Mouse (Mus musculus) ES-E14 (cell line): ENCODE data around the gene Cux1.

Experiments used
- CHD2 ChIP-seq: IDR thresholded peaks from 2 replicates; pipeline ENCODE4 v1.6.1; 2014; ENCODE audit warnings: mild to moderate bottlenecking, low read depth, low read length, inconsistent platforms
- HCFC1 ChIP-seq: IDR thresholded peaks from 2 replicates; pipeline ENCODE4 v1.6.1; 2012; ENCODE audit warnings: low read length, inconsistent platforms, borderline replicate concordance; ENCODE audit not compliant: insufficient read depth
- MAFK ChIP-seq: IDR thresholded peaks from 2 replicates; pipeline ENCODE4 v1.6.1; 2014; ENCODE audit warnings: mild to moderate bottlenecking, low read depth, low read length, inconsistent platforms; ENCODE audit not compliant: insufficient read depth
- ZC3H11A ChIP-seq: IDR thresholded peaks from 2 replicates; pipeline ENCODE4 v1.6.1; 2012; ENCODE audit warnings: low read depth, mild to moderate bottlenecking, inconsistent platforms, low read length, borderline replicate concordance
- ZNF384 ChIP-seq: IDR thresholded peaks from 2 replicates; pipeline ENCODE4 v1.6.1; 2012; ENCODE audit warnings: low read depth, low read length, inconsistent platforms

DNA sequence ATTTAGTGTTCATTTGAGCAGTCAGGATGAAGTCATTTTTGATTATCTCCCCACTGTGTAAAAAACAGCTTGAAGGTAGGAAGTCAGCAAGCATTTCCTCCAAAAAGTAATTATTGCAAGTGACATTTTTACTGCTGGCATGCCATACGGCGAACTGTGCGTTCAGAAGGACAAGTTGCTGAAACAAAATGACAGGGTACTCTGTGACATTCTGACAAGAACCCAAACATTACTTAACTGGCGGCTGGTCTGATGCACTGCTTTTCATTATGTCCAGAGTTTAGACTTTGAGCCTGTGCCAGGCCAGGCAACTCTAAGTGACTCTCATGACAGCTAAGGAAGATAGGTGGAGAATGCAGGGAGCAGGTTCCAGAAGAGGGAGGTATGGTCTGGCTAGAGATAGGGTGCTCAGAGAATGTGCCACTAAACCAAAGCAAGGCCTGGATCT is 274.3 kb downstream of the Cux1 start:
- TF ChIP-seq ZC3H11A (no peak), MAFK (no peak), HCFC1 (no peak), CHD2 (no peak), ZNF384 (no peak)
